22 mouse cellular contexts compared by ENCODE assay signal in the genomic region with DNA sequence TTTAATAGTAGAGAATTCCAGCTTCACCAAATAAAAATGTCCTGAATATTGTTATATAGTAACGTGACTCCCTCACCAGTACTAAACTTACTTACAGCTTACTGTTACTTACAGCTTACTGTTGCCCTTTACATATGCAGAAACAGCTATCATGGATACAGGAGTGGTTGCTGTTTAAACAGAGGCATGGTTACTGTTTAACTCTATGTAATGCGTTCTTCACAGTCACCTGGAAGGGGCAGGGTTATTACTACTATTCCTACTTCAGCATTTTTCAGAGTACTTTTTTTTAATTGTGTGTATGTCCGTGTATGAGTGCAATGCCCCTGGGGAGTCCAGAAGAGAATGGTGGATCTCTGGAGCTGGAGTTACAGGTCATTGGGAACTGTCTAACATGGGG. TPM values are rescaled to one million over a fixed set of nuclear protein-coding genes. Genes with fewer than 3 reads are reported as not detected.
DNase-seq lines count a peak whose midpoint lies in the region; ATAC-seq and TF ChIP-seq lines count a peak whose summit lies in the region.
"Had no signal": no experiment of that assay in that cellular context is flagged by ENCODE, and none has a peak within 500 bp of the region (broad histone marks: within the 10 kb centered on the region; RNA-seq: fewer than 3 reads in every experiment).

No protein-coding gene starts in this region.

- H3K9ac ChIP-seq in intestine, embryonic 15.5 days: no peak overlapping the region
- no peak overlapping the region for H3K9ac ChIP-seq in intestine, postnatal 0 days (ENCODE audit: low read depth, low read length)
- H3K9ac ChIP-seq in intestine, embryonic 16.5 days (ENCODE audit: low read depth, low read length): no peak overlapping the region
- H3K9ac ChIP-seq: embryonic facial prominence, embryonic 13.5 days; embryonic facial prominence, embryonic 15.5 days; forebrain, embryonic 12.5 days had no signal

- H3K4me3 ChIP-seq in intestine, embryonic 15.5 days (replicated peaks): no peak overlapping the region
- no peak overlapping the region for H3K4me3 ChIP-seq in intestine, postnatal 0 days (ENCODE audit: low read depth, low read length)
- no peak overlapping the region for H3K4me3 ChIP-seq in intestine, embryonic 16.5 days (ENCODE audit: low read length)
- H3K4me3 ChIP-seq: embryonic facial prominence, embryonic 13.5 days; embryonic facial prominence, embryonic 15.5 days; erythroblast, embryonic 14.5 days; forebrain, embryonic 10.5 days; forebrain, embryonic 12.5 days had no signal

- ATAC-seq in intestine, embryonic 15.5 days: peak; percentile 60
- no peak for ATAC-seq in intestine, postnatal 0 days
- peak; percentile 74 for ATAC-seq in intestine, embryonic 16.5 days
- ATAC-seq: forebrain, embryonic 14.5 days had no signal

- DNase-seq in kidney, adult 9 months: peak; percentile 46
- no peak for DNase-seq in kidney, postnatal 36 days
- no peak for DNase-seq in frontal cortex, postnatal 25 days (ENCODE audit: low spot score in 2 of 2)
- DNase-seq: adrenal gland, adult 2 months; adrenal gland, postnatal 10 days; adrenal gland, postnatal 25 days; cerebellum, adult 11 months; cerebellum, adult 18-20 months; cerebellum, adult 8-10 months; cerebellum, adult 9-11 months; cerebellum, postnatal 14 days; cerebellum, postnatal 36 days; embryo, embryonic 11 days had no signal

- no peak for TF ChIP-seq CTCF in intestine, postnatal 0 days (IDR thresholded peaks at IDR 0.05; ENCODE audit: low read depth)

- H3K27ac ChIP-seq in intestine, embryonic 15.5 days: no peak overlapping the region
- H3K27ac ChIP-seq in intestine, postnatal 0 days (ENCODE audit: low read depth, low read length): no peak overlapping the region
- no peak overlapping the region for H3K27ac ChIP-seq in intestine, embryonic 16.5 days (ENCODE audit: low read length)
- H3K27ac ChIP-seq: embryonic facial prominence, embryonic 13.5 days; embryonic facial prominence, embryonic 15.5 days; forebrain, embryonic 10.5 days; forebrain, embryonic 12.5 days had no signal

- no peak overlapping the region for H3K4me2 ChIP-seq in intestine, embryonic 15.5 days (replicated peaks)
- H3K4me2 ChIP-seq in intestine, postnatal 0 days (replicated peaks; ENCODE audit: low read depth): no peak overlapping the region
- no peak overlapping the region for H3K4me2 ChIP-seq in intestine, embryonic 16.5 days (ENCODE audit: low read depth, low read length)
- H3K4me2 ChIP-seq: embryonic facial prominence, embryonic 13.5 days; embryonic facial prominence, embryonic 15.5 days; forebrain, embryonic 12.5 days had no signal

- 34% methylated on average over 3 of the region's 3 CpGs for WGBS in intestine, embryonic 15.5 days
- 30% methylated on average over 3 of the region's 3 CpGs for WGBS in intestine, postnatal 0 days
- 40% methylated on average over 3 of the region's 3 CpGs for WGBS in intestine, embryonic 16.5 days

- H3K4me1 ChIP-seq in intestine, embryonic 15.5 days (replicated peaks): peaks cover 14% of the 10 kb centered on the region
- no peaks in the 10 kb centered on the region for H3K4me1 ChIP-seq in intestine, postnatal 0 days (replicated peaks; ENCODE audit: control insufficient read depth, insufficient read depth, low read length)
- 0 out of 2 replicates have a peak, but pooled peaks cover 3% of the 10 kb centered on the region for H3K4me1 ChIP-seq in intestine, embryonic 16.5 days (ENCODE audit: control insufficient read depth, insufficient read depth, low read length)

- no peaks in the 10 kb centered on the region for H3K9me3 ChIP-seq in intestine, embryonic 15.5 days
- no peaks in the 10 kb centered on the region for H3K9me3 ChIP-seq in intestine, postnatal 0 days (ENCODE audit: control insufficient read depth)
- no peaks in the 10 kb centered on the region for H3K9me3 ChIP-seq in intestine, embryonic 16.5 days (ENCODE audit: control insufficient read depth, low read length)
- H3K9me3 ChIP-seq: embryonic facial prominence, embryonic 13.5 days; embryonic facial prominence, embryonic 15.5 days; forebrain, embryonic 10.5 days; forebrain, embryonic 12.5 days had no signal

- H3K36me3 ChIP-seq in intestine, embryonic 15.5 days: no peaks in the 10 kb centered on the region
- H3K36me3 ChIP-seq in intestine, postnatal 0 days (ENCODE audit: control insufficient read depth, insufficient read depth): no peaks in the 10 kb centered on the region
- H3K36me3 ChIP-seq in intestine, embryonic 16.5 days (ENCODE audit: control insufficient read depth, insufficient read depth, low read length): no peaks in the 10 kb centered on the region
- H3K36me3 ChIP-seq: embryonic facial prominence, embryonic 13.5 days; embryonic facial prominence, embryonic 15.5 days; forebrain, embryonic 10.5 days; forebrain, embryonic 12.5 days had no signal

- H3K27me3 ChIP-seq in intestine, embryonic 15.5 days (replicated peaks): peaks cover 25% of the 10 kb centered on the region
- peaks cover 39% of the 10 kb centered on the region for H3K27me3 ChIP-seq in intestine, postnatal 0 days (replicated peaks; ENCODE audit: control insufficient read depth, insufficient read depth, low read length)
- H3K27me3 ChIP-seq in intestine, embryonic 16.5 days (replicated peaks; ENCODE audit: control insufficient read depth, insufficient read depth, low read length): peaks cover 28% of the 10 kb centered on the region

RNA-seq across cellular contexts. Expression of a gene that starts 17.9 kb away (rescaled TPM):
- 46.6 and 52.3 TPM in 2 replicates for polyA plus RNA-seq in intestine, embryonic 15.5 days (2015; fragmentation: Nextera tagmentation; extraction: Ambion mirVana)
- 20.2 and 22.7 TPM in 2 replicates for polyA plus RNA-seq in intestine, postnatal 0 days (2015; fragmentation: Nextera tagmentation; extraction: Ambion mirVana)
- 30.0 and 33.8 TPM in 2 replicates for polyA plus RNA-seq in intestine, embryonic 16.5 days (2015; fragmentation: Nextera tagmentation; extraction: Ambion mirVana)
